Mouse (Mus musculus): ENCODE data around the gene Susd2. TPM values are rescaled to one million over a fixed set of nuclear protein-coding genes. Genes with fewer than 3 reads are reported as not detected.

Gene Susd2
- polyA plus RNA-seq, 1 experiment from 2014 or later: 34.2 TPM

- Histone ChIP-seq H3K4me2 (replicated peaks; ENCODE audit: low read depth, low read length) (no peak overlapping the region), H3K36me3 (ENCODE audit: insufficient read depth, low read length) (no peaks in the 10 kb centered on the region), H3K4me3 (ENCODE audit: low read length) (no peak overlapping the region), H3K27me3 (ENCODE audit: insufficient read depth, low read length) (no peaks in the 10 kb centered on the region), H3K27ac (ENCODE audit: low read length) (peak overlapping the region; percentile 41), H3K4me1 (ENCODE audit: insufficient read depth, low read length) (peaks cover 48% of the 10 kb centered on the region), H3K9ac (replicated peaks; ENCODE audit: low read length) (no peak overlapping the region), H3K9me3 (ENCODE audit: low read length) (no peaks in the 10 kb centered on the region)
- 79% methylated on average over 4 of the region's 4 CpGs for WGBS
- ATAC-seq (ENCODE audit: low FRiP score, low TSS enrichment): no peak
These were observed 56.0 kb downstream of the Susd2 start for GRCm38 (mm10) chr10:75587781-75588180.

Other genes starting within 250 kb of the Susd2 start
- 3.1 and 3.3 TPM in 2 replicates for gene Upb1, start 242.9 kb downstream of the Susd2 start, polyA plus RNA-seq (2015; fragmentation: Nextera tagmentation; extraction: Ambion mirVana)
- 156 and 186 TPM in 2 replicates for gene Snrpd3, start 126.5 kb downstream of the Susd2 start, polyA plus RNA-seq (2015; fragmentation: Nextera tagmentation; extraction: Ambion mirVana)
- gene Gucd1, start 126.0 kb downstream of the Susd2 start, polyA plus RNA-seq (2015; fragmentation: Nextera tagmentation; extraction: Ambion mirVana): 53.4 and 54.0 TPM in 2 replicates
- gene Lrrc75b, start 83.7 kb downstream of the Susd2 start, polyA plus RNA-seq (2015; fragmentation: Nextera tagmentation; extraction: Ambion mirVana): 3.3 and 3.8 TPM in 2 replicates
- gene Ggt1, start 82.4 kb downstream of the Susd2 start, polyA plus RNA-seq (2015; fragmentation: Nextera tagmentation; extraction: Ambion mirVana): 244 and 292 TPM in 2 replicates
- 6.4 and 9.5 TPM in 2 replicates for gene Ggt5, start 54.7 kb downstream of the Susd2 start, polyA plus RNA-seq (2015; fragmentation: Nextera tagmentation; extraction: Ambion mirVana)
- gene Cabin1, start 120.3 kb upstream of the Susd2 start, polyA plus RNA-seq (2015; fragmentation: Nextera tagmentation; extraction: Ambion mirVana): 34.0 and 34.9 TPM in 2 replicates
- 80.2 and 86.9 TPM in 2 replicates for gene Ddt, start 129.4 kb upstream of the Susd2 start, polyA plus RNA-seq (2015; fragmentation: Nextera tagmentation; extraction: Ambion mirVana)
- gene Gm20441, start 136.9 kb upstream of the Susd2 start, polyA plus RNA-seq (2015; fragmentation: Nextera tagmentation; extraction: Ambion mirVana): 0.59 TPM in 1 of 2 replicates, not detected in the other
- gene Gstt3, start 137.4 kb upstream of the Susd2 start, polyA plus RNA-seq (2015; fragmentation: Nextera tagmentation; extraction: Ambion mirVana): 54.8 and 56.5 TPM in 2 replicates
- 16.5 and 19.7 TPM in 2 replicates for gene Gstt1, start 154.6 kb upstream of the Susd2 start, polyA plus RNA-seq (2015; fragmentation: Nextera tagmentation; extraction: Ambion mirVana)
- not detected in 2 replicates for gene Gstt4, start 178.5 kb upstream of the Susd2 start, polyA plus RNA-seq (2015; fragmentation: Nextera tagmentation; extraction: Ambion mirVana)
- 53.0 and 56.2 TPM in 2 replicates for gene Gstt2, start 193.4 kb upstream of the Susd2 start, polyA plus RNA-seq (2015; fragmentation: Nextera tagmentation; extraction: Ambion mirVana)
- gene Mif, start 216.2 kb upstream of the Susd2 start, polyA plus RNA-seq (2015; fragmentation: Nextera tagmentation; extraction: Ambion mirVana): 2,002 and 2,111 TPM in 2 replicates
- gene Derl3, start 249.4 kb upstream of the Susd2 start, polyA plus RNA-seq (2015; fragmentation: Nextera tagmentation; extraction: Ambion mirVana): 4.0 and 4.4 TPM in 2 replicates